Mouse (Mus musculus) urinary bladder, postnatal 10 days (tissue): Measurements from ENCODE around the gene Olig1.

ENCODE experiments used
- DNase-seq: peaks from one replicate; pipeline ENCODE4 v3.0.0; 2022; ENCODE audit warnings: low spot score

Gene Olig1

GRCm38 (mm10) chr16:91269468-91270211 lies at the start of gene Olig1:
Gene Olig1, plus strand, starts transcription at chr16:91269772.
- DNase-seq, result no peak

- DNase-seq, result no peak
Observed at GRCm38 (mm10) chr16:91222171-91222642, 47.4 kb upstream of the Olig1 start.

GRCm38 (mm10) chr16:91222643-91223271 lies 46.8 kb upstream of the Olig1 start:
- DNase-seq, result no peak

GRCm38 (mm10) chr16:91223327-91224067 lies 46.1 kb upstream of the Olig1 start:
- no peak for DNase-seq

- DNase-seq, result no peak
Observed at GRCm38 (mm10) chr16:91224068-91224402, 45.5 kb upstream of the Olig1 start.

- no peak for DNase-seq
Observed at GRCm38 (mm10) chr16:91224481-91225232, 44.9 kb upstream of the Olig1 start.

- DNase-seq, result no peak
Observed at GRCm38 (mm10) chr16:91225233-91226037, 44.1 kb upstream of the Olig1 start, which contains the start of gene Olig2. Gene Olig2, plus strand, starts transcription at chr16:91225457.

GRCm38 (mm10) chr16:91226038-91226882 lies 43.3 kb upstream of the Olig1 start:
- no peak for DNase-seq

- no peak for DNase-seq
Observed at GRCm38 (mm10) chr16:91226883-91227759, 42.5 kb upstream of the Olig1 start.

GRCm38 (mm10) chr16:91227760-91228043 lies 41.9 kb upstream of the Olig1 start:
- DNase-seq, result no peak

- DNase-seq, result no peak
Observed at GRCm38 (mm10) chr16:91228238-91229071, 41.1 kb upstream of the Olig1 start.

GRCm38 (mm10) chr16:91229072-91229348 lies 40.6 kb upstream of the Olig1 start:
- no peak for DNase-seq

- no peak for DNase-seq
Observed at GRCm38 (mm10) chr16:91229643-91230042, 39.9 kb upstream of the Olig1 start.

GRCm38 (mm10) chr16:91231781-91232469 lies 37.6 kb upstream of the Olig1 start:
- DNase-seq, result no peak

GRCm38 (mm10) chr16:91232470-91233240 lies 36.9 kb upstream of the Olig1 start:
- DNase-seq, result no peak

- DNase-seq, result no peak
Observed at GRCm38 (mm10) chr16:91233241-91233944, 36.2 kb upstream of the Olig1 start.

- DNase-seq, result no peak
Observed at GRCm38 (mm10) chr16:91239024-91239423, 30.5 kb upstream of the Olig1 start.
